7 mouse cellular contexts compared by ENCODE assay signal in the genomic region with DNA sequence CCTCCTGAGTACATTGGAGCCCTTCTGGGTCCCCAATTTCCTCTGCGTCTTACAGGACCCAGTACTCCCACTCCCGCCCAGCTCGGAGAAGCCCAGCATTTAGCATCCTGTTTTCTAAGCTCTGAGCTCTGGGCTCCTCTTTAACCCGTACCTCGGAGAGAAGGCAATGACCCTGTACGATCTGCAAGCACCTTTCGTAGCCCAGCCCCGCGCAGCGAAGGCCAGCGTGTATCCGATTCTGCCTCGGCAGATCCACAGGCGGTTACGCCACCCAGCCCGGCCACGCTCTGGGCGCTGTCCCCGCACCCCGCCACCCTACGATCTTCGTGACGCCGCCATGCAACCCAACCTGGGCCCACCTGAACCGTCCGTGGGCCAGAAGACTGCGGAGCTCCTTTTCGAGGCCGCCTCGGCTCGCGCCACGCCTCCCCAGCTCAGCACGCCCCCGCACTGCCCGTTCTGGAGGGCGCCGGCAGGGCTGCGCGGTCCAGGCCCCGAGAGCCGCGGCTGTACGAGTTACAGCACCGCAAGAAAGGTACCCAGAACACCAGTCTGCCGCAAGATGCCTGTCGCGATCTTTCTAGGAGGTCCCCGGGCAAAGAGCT. TPM values are rescaled to one million over a fixed set of nuclear protein-coding genes. Genes with fewer than 3 reads are reported as not detected.
DNase-seq lines count a peak whose midpoint lies in the region; ATAC-seq and TF ChIP-seq lines count a peak whose summit lies in the region.

TSS of gene Tsen34 (plus strand) at position 482 of the 605 bp plus-strand sequence.

- WGBS in thymus, adult 2 months, result under 1% methylated on average over 49 of the region's 49 CpGs
- WGBS in embryonic facial prominence, embryonic 15.5 days, result under 1% methylated on average over 49 of the region's 49 CpGs
- under 1% methylated on average over 49 of the region's 49 CpGs for WGBS in limb, embryonic 13.5 days
- WGBS in small intestine, adult 2 months, result 1% methylated on average over 49 of the region's 49 CpGs

- H3K27me3 ChIP-seq in thymus, adult 2 months (ENCODE audit: control insufficient read depth, insufficient read depth, low read length), result no peaks in the 10 kb centered on the region
- no peaks in the 10 kb centered on the region for H3K27me3 ChIP-seq in embryonic facial prominence, embryonic 15.5 days
- no peaks in the 10 kb centered on the region for H3K27me3 ChIP-seq in limb, embryonic 13.5 days
- no peaks in the 10 kb centered on the region for H3K27me3 ChIP-seq in small intestine, adult 2 months (ENCODE audit: control insufficient read depth, insufficient read depth, low read length)

- no peak for TF ChIP-seq CTCF in thymus, adult 2 months (IDR thresholded peaks at IDR 0.05; ENCODE audit: borderline replicate concordance, control insufficient read depth, extremely low read depth, insufficient read depth, low read length, poor library complexity)
- TF ChIP-seq CTCF in small intestine, adult 2 months (IDR thresholded peaks at IDR 0.05; ENCODE audit: extremely low read depth, insufficient read length, insufficient replicate concordance, low read depth, low read length), result no peak

- no peak for DNase-seq in thymus, adult 2 months
- DNase-seq in thymus, postnatal 14 days, result no peak
- DNase-seq in heart, postnatal 25 days (ENCODE audit: low spot score), result no peak
- DNase-seq in MN1 (ENCODE audit: low spot score), result no peak

- H3K9me3 ChIP-seq in embryonic facial prominence, embryonic 15.5 days (replicated peaks), result no peaks in the 10 kb centered on the region
- no peaks in the 10 kb centered on the region for H3K9me3 ChIP-seq in limb, embryonic 13.5 days

- peak within 1 kb of the TSS; percentile 88 for H3K9ac ChIP-seq in embryonic facial prominence, embryonic 15.5 days
- peak within 1 kb of the TSS; percentile 94 for H3K9ac ChIP-seq in limb, embryonic 13.5 days

- ATAC-seq in embryonic facial prominence, embryonic 15.5 days (ENCODE audit: insufficient number of reproducible peaks, low FRiP score, low TSS enrichment, low read depth), result peak; percentile 49
- ATAC-seq in limb, embryonic 13.5 days (ENCODE audit: low FRiP score, low read depth), result peak; percentile 65

- intact Hi-C loops in heart, postnatal 25 days (cut with DNase I), result loop anchor here (1.0 to 10.0 kb wide), 5 partner anchors 14 to 1102 kb away; partner anchors contain the start of genes Cnot3, Rdh13 and Rpl28

- peak within 1 kb of the TSS; percentile 69 for H3K4me3 ChIP-seq in thymus, adult 2 months (ENCODE audit: control insufficient read depth, insufficient read depth, low read length)
- H3K4me3 ChIP-seq in embryonic facial prominence, embryonic 15.5 days (replicated peaks), result peak within 1 kb of the TSS; percentile 72
- H3K4me3 ChIP-seq in limb, embryonic 13.5 days, result peak within 1 kb of the TSS; percentile 84
- peak within 1 kb of the TSS; percentile 73 for H3K4me3 ChIP-seq in small intestine, adult 2 months (ENCODE audit: low read depth, low read length)

- TF ChIP-seq POLR2A in thymus, adult 2 months (IDR thresholded peaks at IDR 0.05; ENCODE audit: control insufficient read depth, extremely low read depth, insufficient read depth, low read length, poor library complexity), result no peak; the same call in 1 of the 2 replicates
- peak; percentile 41; the same call in 1 of the 2 replicates for TF ChIP-seq POLR2A in small intestine, adult 2 months (IDR thresholded peaks at IDR 0.05; ENCODE audit: low read depth, low read length)

- peak within 1 kb of the TSS; percentile 77 for H3K27ac ChIP-seq in thymus, adult 2 months (ENCODE audit: control insufficient read depth, insufficient read depth, low read length)
- peak within 1 kb of the TSS; percentile 97 for H3K27ac ChIP-seq in embryonic facial prominence, embryonic 15.5 days (replicated peaks)
- peak within 1 kb of the TSS; percentile 97 for H3K27ac ChIP-seq in limb, embryonic 13.5 days
- H3K27ac ChIP-seq in small intestine, adult 2 months (ENCODE audit: insufficient read depth, low read depth, low read length), result peak within 1 kb of the TSS; percentile 91

- peaks cover 16% of the 10 kb centered on the region for H3K4me1 ChIP-seq in thymus, adult 2 months (replicated peaks; ENCODE audit: control insufficient read depth, insufficient read depth, low read length)
- peaks cover 16% of the 10 kb centered on the region for H3K4me1 ChIP-seq in embryonic facial prominence, embryonic 15.5 days
- H3K4me1 ChIP-seq in limb, embryonic 13.5 days, result peaks cover 27% of the 10 kb centered on the region
- peaks cover 9% of the 10 kb centered on the region; the same call in 1 of the 2 replicates for H3K4me1 ChIP-seq in small intestine, adult 2 months (ENCODE audit: control insufficient read depth, insufficient read depth, insufficient read length, low read length)

- H3K36me3 ChIP-seq in thymus, adult 2 months (ENCODE audit: control insufficient read depth, insufficient read depth, low read length), result no peaks in the 10 kb centered on the region
- H3K36me3 ChIP-seq in embryonic facial prominence, embryonic 15.5 days, result peaks cover 28% of the 10 kb centered on the region
- H3K36me3 ChIP-seq in limb, embryonic 13.5 days, result peaks cover 47% of the 10 kb centered on the region
- peaks cover 3% of the 10 kb centered on the region for H3K36me3 ChIP-seq in small intestine, adult 2 months (ENCODE audit: control insufficient read depth, insufficient read depth, low read length)

- peak within 1 kb of the TSS; percentile 87 for H3K4me2 ChIP-seq in embryonic facial prominence, embryonic 15.5 days (replicated peaks)
- peak within 1 kb of the TSS; percentile 84 for H3K4me2 ChIP-seq in limb, embryonic 13.5 days (replicated peaks)

RNA-seq across cellular contexts. Expression of gene Tsen34, which starts in this region (rescaled TPM):
- polyA plus RNA-seq in thymus, adult 2 months (2012; rRNA removed), result 53.6 and 57.6 TPM in 2 replicates
- 275 and 298 TPM in 2 replicates for polyA plus RNA-seq in embryonic facial prominence, embryonic 15.5 days (2015; fragmentation: Nextera tagmentation; extraction: Ambion mirVana)
- total RNA-seq in heart, postnatal 25 days (2021), result 10 to 100 TPM; 68.3 to 73.4 TPM
- 268 and 271 TPM in 2 replicates for polyA plus RNA-seq in limb, embryonic 13.5 days (2015; fragmentation: Nextera tagmentation; extraction: Ambion mirVana)
- polyA plus RNA-seq in small intestine, adult 2 months (2012; rRNA removed), result 50.3 and 92.2 TPM in 2 replicates
